Mouse (Mus musculus): ENCODE data around the gene Kcns1.

Gene Kcns1

DNA sequence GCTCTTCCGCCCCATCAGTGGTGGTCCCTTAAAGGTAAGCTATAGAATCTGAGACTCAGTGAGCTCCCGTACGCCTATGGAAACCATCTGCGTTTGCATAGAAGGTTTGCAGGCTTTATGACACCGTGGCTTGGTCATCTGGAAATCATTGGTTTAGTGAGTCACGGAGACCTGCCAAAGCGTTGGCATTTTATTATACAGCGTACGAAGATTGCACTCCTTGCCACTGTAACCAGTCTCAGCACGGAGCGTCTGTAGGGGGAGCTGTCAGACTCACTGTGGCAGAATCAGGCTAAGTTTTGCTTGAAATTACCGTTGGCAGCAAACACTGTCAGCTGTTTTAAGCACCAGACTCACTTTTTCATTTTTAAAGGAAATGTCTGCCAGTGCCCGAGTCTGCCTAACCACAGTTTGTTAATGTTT is 44.4 kb downstream of the Kcns1 start:
- no peak for DNase-seq (ENCODE audit: low read depth, low spot score)

DNA sequence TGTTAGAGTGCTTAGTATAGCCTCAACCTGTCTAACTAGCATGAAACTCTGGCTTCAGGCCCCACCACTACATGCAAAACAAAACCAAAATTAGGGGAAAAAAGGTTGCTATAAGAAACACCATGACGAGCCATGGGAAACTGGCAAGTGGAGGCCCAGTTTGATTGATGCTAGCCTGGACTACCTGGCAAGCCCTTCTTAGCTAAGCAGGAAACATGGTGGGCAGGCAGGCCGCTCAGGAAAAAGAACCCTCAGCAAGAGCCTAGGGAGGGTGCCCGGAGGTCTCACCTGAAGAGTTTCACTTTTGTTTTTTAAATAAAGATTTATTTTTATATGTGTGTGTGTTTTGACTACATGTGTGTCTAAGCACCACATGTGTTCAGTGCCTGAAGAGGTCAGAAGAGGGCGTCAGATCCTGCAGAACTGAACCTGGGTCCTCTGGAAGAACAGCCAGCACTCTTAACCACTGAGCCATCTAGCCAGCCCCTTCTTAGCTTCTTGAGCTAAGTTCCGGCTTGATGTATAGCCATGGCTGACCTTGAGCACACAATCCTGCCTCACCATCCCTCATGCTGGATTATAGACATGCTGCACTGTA is 47.6 kb downstream of the Kcns1 start:
- DNase-seq (ENCODE audit: low read depth, low spot score): no peak

- no peak for DNase-seq (ENCODE audit: low read depth, low spot score)
Observed at GRCm38 (mm10) chr2:164119503-164119902, 51.4 kb downstream of the Kcns1 start.

- no peak for DNase-seq (ENCODE audit: low read depth, low spot score)
Observed at GRCm38 (mm10) chr2:164115531-164115930, 55.4 kb downstream of the Kcns1 start.

DNA sequence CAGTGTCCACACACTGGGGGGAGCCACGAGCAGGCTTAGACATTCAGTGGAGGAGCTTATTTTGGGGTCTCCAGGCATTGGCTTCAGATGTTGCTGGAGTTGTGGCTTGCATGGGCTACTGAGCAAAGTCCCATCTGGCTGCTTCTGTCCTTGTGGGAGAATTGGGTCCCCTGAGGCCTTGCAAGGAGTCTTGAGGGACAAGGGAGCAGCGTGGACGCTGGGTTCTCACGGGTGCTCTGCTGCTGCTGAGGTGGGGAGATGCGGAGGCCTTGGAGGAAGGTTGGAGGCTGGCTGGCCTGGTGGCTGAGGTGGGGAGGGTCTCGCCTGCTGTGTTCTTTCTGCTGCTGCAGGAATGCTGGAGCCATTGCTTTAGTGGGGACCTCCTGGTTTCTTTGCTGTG is 56.9 kb downstream of the Kcns1 start:
- DNase-seq (ENCODE audit: low read depth, low spot score): no peak
